Mouse (Mus musculus) left cerebral cortex, adult 2 months (tissue): ENCODE measurements around the gene Angptl2. TPM values are rescaled to one million over a fixed set of nuclear protein-coding genes. Genes with fewer than 3 reads are reported as not detected.

Experiments used
- DNase-seq, 2 experiments: peaks; one replicate each; pipeline ENCODE4 v3.0.0; 2021 to 2022; ENCODE audit warnings: low spot score in 2 of 2, mixed read lengths in 1 of 2; ENCODE audit errors: extremely low spot score in 1 of 2
- H3K27ac ChIP-seq: fragments of 200-600 bp; 2 replicates; pipeline ENCODE4 v1.8.1; 2022
- H3K4me3 ChIP-seq: fragments of 200-600 bp; 2 replicates; pipeline ENCODE4 v1.8.1; 2022
- CTCF ChIP-seq: fragments of 200-600 bp; IDR thresholded peaks from 2 replicates; pipeline ENCODE4 v1.8.1; 2022; ENCODE audit warnings: antibody characterized with exemption, mild to moderate bottlenecking, moderate library complexity
- intact Hi-C: fragments of 180-260 bp; cut with DNase I; formaldehyde crosslinking; loops from one replicate; pipeline ENCODE4 v1.15.1; 2025
- total RNA-seq, 2 experiments: library from RNA; stranded (reverse); gene quantifications; 2 replicates each; pipeline ENCODE4 v1.2.3; 2021

The Angptl2 gene
- total RNA-seq, 2 experiments from 2014 or later: 2.1 to 2.9 TPM

GRCm38 (mm10) chr2:33281807-33282206 is 65.9 kb downstream of the Angptl2 start:
- intact Hi-C loops: no loop called here
- no peak for TF ChIP-seq CTCF
- DNase-seq: no peak
- Histone ChIP-seq H3K4me3 (no peak overlapping the region), H3K27ac (no peak overlapping the region)

GRCm38 (mm10) chr2:33282877-33283276 is 67.0 kb downstream of the Angptl2 start:
- TF ChIP-seq CTCF: no peak
- intact Hi-C loops: no loop called here
- Histone ChIP-seq H3K27ac (no peak overlapping the region), H3K4me3 (no peak overlapping the region)
- DNase-seq: no peak

GRCm38 (mm10) chr2:33283674-33284073 is 67.8 kb downstream of the Angptl2 start:
- TF ChIP-seq CTCF: no peak
- no peak for DNase-seq
- intact Hi-C loops: no loop called here

GRCm38 (mm10) chr2:33288837-33289236 is 73.0 kb downstream of the Angptl2 start:
- TF ChIP-seq CTCF: no peak

More at GRCm38 (mm10) chr2:33283674-33284073, 67.8 kb downstream of the Angptl2 start:
- Histone ChIP-seq H3K4me3 (no peak overlapping the region), H3K27ac (no peak overlapping the region)

DNA sequence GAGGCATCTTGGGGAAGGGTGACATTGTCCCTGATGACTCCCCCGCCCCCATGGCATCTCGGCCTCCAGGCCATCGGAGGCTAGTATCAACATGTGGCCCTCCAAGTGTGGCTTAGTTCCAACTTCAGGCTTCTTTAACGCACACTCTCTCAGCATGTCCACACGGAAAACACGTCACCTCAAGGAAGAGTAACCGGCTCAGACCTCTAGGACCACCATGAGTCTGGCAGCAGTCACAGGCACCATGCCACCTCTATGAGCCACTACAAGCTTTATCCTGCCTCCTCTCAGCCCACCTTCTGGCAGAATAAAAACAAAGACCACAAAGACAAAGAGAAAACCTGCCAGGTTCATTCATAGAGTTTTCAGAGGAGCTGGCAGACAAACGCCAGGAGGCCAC is 74.6 kb downstream of the Angptl2 start:
- intact Hi-C loops: no loop called here
- no peak for TF ChIP-seq CTCF
- Histone ChIP-seq H3K4me3 (no peak overlapping the region), H3K27ac (no peak overlapping the region)
- DNase-seq: no peak

More at GRCm38 (mm10) chr2:33288837-33289236, 73.0 kb downstream of the Angptl2 start:
- intact Hi-C loops: no loop called here
- H3K4me3 ChIP-seq: no peak overlapping the region
- no peak overlapping the region for H3K27ac ChIP-seq
- no peak for DNase-seq

DNA sequence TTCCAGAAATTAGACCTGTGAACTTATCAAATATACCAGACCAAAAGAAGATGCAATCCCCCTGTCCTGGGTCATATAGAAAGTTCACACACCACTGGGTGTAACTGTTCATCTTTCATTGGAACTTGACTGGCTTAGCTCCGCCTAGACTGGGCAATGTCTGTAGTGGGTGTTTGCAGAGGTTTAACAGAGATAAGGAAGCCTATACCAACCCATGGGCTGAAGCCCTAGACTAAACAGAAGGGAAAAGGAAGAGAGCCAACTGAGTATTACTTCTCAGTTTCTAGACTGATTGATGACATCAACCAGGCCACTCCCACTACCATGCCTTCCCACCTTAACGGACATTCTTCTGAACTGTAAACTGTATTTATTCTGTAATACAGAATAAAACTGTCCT is 76.2 kb downstream of the Angptl2 start:
- TF ChIP-seq CTCF: no peak
- Histone ChIP-seq H3K27ac (no peak overlapping the region), H3K4me3 (no peak overlapping the region)
- DNase-seq: no peak
- intact Hi-C loops: no loop called here

- Histone ChIP-seq H3K27ac (no peak overlapping the region), H3K4me3 (no peak overlapping the region)
- DNase-seq: no peak
- intact Hi-C loops: no loop called here
- no peak for TF ChIP-seq CTCF
Measured at GRCm38 (mm10) chr2:33295115-33295514, 79.2 kb downstream of the Angptl2 start.

Other genes starting within 250 kb of the Angptl2 start
- gene Slc2a8, start 234.0 kb upstream of the Angptl2 start, total RNA-seq: 10 to 100 TPM; 23.9 to 26.7 TPM
- 100 to 1,000 TPM in 1 of 2 experiments, 10 to 100 TPM in 1; 94.7 to 129 TPM for gene Garnl3, start 84.4 kb upstream of the Angptl2 start, total RNA-seq
- gene Ralgps1, start 155.4 kb downstream of the Angptl2 start, total RNA-seq: 10 to 100 TPM; 62.8 to 70.2 TPM
- 10 to 100 TPM; 23.9 to 26.9 TPM for gene Zbtb34, start 215.3 kb downstream of the Angptl2 start, total RNA-seq